Mouse (Mus musculus) G1E-ER4 (cell line): Measurements from ENCODE around the gene Map7. TPM values are rescaled to one million over a fixed set of nuclear protein-coding genes. Genes with fewer than 3 reads are reported as not detected.

ENCODE experiments used
- GATA1 ChIP-seq: IDR thresholded peaks from one replicate; pipeline ENCODE4 v1.8.0; 2012; ENCODE audit warnings: low read length, inconsistent platforms
- polyA plus RNA-seq: library from polyadenylated mRNA; stranded (reverse); fragments of >175 nt; gene quantifications from 2 replicates; pipeline ENCODE4 v1.2.3, GENCODE M21; 2012

Gene Map7
- polyA plus RNA-seq, 1 experiment, result 0.87 TPM

- TF ChIP-seq GATA1, result no peak
These were observed 125.0 kb downstream of the Map7 start for GRCm38 (mm10) chr10:20273278-20273677.

GRCm38 (mm10) chr10:20274022-20274421, 125.8 kb downstream of the Map7 start:
- TF ChIP-seq GATA1, result peak; percentile 54

GRCm38 (mm10) chr10:20281456-20281855, 133.2 kb downstream of the Map7 start:
- TF ChIP-seq GATA1, result no peak

GRCm38 (mm10) chr10:20285289-20285975, 137.2 kb downstream of the Map7 start:
- TF ChIP-seq GATA1, result no peak

GRCm38 (mm10) chr10:20285994-20286836, 137.9 kb downstream of the Map7 start:
- TF ChIP-seq GATA1, result no peak

- no peak for TF ChIP-seq GATA1
These were observed 139.1 kb downstream of the Map7 start for GRCm38 (mm10) chr10:20287369-20287768.

- TF ChIP-seq GATA1, result no peak
These were observed 142.2 kb downstream of the Map7 start for GRCm38 (mm10) chr10:20290467-20290883.

GRCm38 (mm10) chr10:20295961-20296360, 147.7 kb downstream of the Map7 start:
- TF ChIP-seq GATA1, result no peak

- no peak for TF ChIP-seq GATA1
These were observed 150.1 kb downstream of the Map7 start for GRCm38 (mm10) chr10:20298152-20298920.

- no peak for TF ChIP-seq GATA1
These were observed 150.8 kb downstream of the Map7 start for GRCm38 (mm10) chr10:20299114-20299513.

- no peak for TF ChIP-seq GATA1
These were observed 162.9 kb downstream of the Map7 start for GRCm38 (mm10) chr10:20310969-20311769.

GRCm38 (mm10) chr10:20311918-20312735, 163.9 kb downstream of the Map7 start, which contains the start of gene Bclaf1:
TSS of gene Bclaf1 (plus strand) at chr10:20312469.
- no peak for TF ChIP-seq GATA1

GRCm38 (mm10) chr10:20312736-20313301, 164.5 kb downstream of the Map7 start:
- no peak for TF ChIP-seq GATA1

GRCm38 (mm10) chr10:20313447-20313846, 165.2 kb downstream of the Map7 start:
- no peak for TF ChIP-seq GATA1
